Mouse (Mus musculus) kidney, postnatal 4 days (tissue): ENCODE data around the gene Idh2.
"Not testable (repeated sequence)": the region's sequence is repeated elsewhere in the genome, so short reads cannot be mapped to it uniquely, and the experiment has no call there.

Experiments
- DNase-seq, 2 experiments: peaks; one replicate each; pipeline ENCODE4 v3.0.0; 2021; ENCODE audit warnings: mixed read lengths in 2 of 2

Gene Idh2

GRCm38 (mm10) chr7:80115224-80115590 lies at the start of gene Idh2:
Gene Idh2, minus strand, starts transcription at chr7:80115392.
- DNase-seq = peak; percentile 93 to 96

GRCm38 (mm10) chr7:80160945-80161306 lies 45.7 kb upstream of the Idh2 start:
- peak; percentile 65 to 81 for DNase-seq

- peak; percentile 60 to 72 for DNase-seq
These were observed 45.2 kb upstream of the Idh2 start for GRCm38 (mm10) chr7:80160293-80160944.

- no peak for DNase-seq
These were observed 43.5 kb upstream of the Idh2 start for GRCm38 (mm10) chr7:80158496-80159268.

- peak; percentile 70 to 79 for DNase-seq
These were observed 41.6 kb upstream of the Idh2 start for GRCm38 (mm10) chr7:80156711-80157227.

GRCm38 (mm10) chr7:80154689-80155088 lies 39.5 kb upstream of the Idh2 start:
- DNase-seq = no peak

- DNase-seq = no peak
These were observed 37.6 kb upstream of the Idh2 start for GRCm38 (mm10) chr7:80152756-80153155.

- peak; percentile 34 to 42 for DNase-seq
These were observed 37.0 kb upstream of the Idh2 start for GRCm38 (mm10) chr7:80152152-80152551.

- peak; percentile 65 to 68 for DNase-seq
These were observed 34.2 kb upstream of the Idh2 start for GRCm38 (mm10) chr7:80149356-80149755.

GRCm38 (mm10) chr7:80146077-80146476 lies 30.9 kb upstream of the Idh2 start:
- no peak for DNase-seq

GRCm38 (mm10) chr7:80144695-80145094 lies 29.5 kb upstream of the Idh2 start:
- no peak for DNase-seq

- peak in 1 of 2 experiments; percentile 40 for DNase-seq
These were observed 28.4 kb upstream of the Idh2 start for GRCm38 (mm10) chr7:80143331-80144273.

GRCm38 (mm10) chr7:80140815-80141214 lies 25.6 kb upstream of the Idh2 start:
- peak; percentile 85 to 87 for DNase-seq

GRCm38 (mm10) chr7:80138375-80138774 lies 23.2 kb upstream of the Idh2 start:
- DNase-seq = no peak

- DNase-seq = no peak
These were observed 20.0 kb upstream of the Idh2 start for GRCm38 (mm10) chr7:80135173-80135532.

GRCm38 (mm10) chr7:80134454-80135172 lies 19.4 kb upstream of the Idh2 start:
- DNase-seq = peak; percentile 82 to 89

GRCm38 (mm10) chr7:80132541-80132940 lies 17.3 kb upstream of the Idh2 start:
- peak; percentile 81 to 84 for DNase-seq

GRCm38 (mm10) chr7:80131315-80131714 lies 16.1 kb upstream of the Idh2 start:
- DNase-seq = not testable (repeated sequence)

GRCm38 (mm10) chr7:80130344-80131055 lies 15.3 kb upstream of the Idh2 start:
- DNase-seq = no peak

- DNase-seq = no peak
These were observed 14.1 kb upstream of the Idh2 start for GRCm38 (mm10) chr7:80129278-80129677.

- no peak for DNase-seq
These were observed 8.5 kb upstream of the Idh2 start for GRCm38 (mm10) chr7:80123672-80124071.

- no peak for DNase-seq
These were observed 7.9 kb upstream of the Idh2 start for GRCm38 (mm10) chr7:80123115-80123514.
